Mouse (Mus musculus) brain, embryonic 14.5 days (tissue): ENCODE data around the gene Zc4h2. TPM values are rescaled to one million over a fixed set of nuclear protein-coding genes. Genes with fewer than 3 reads are reported as not detected.

ENCODE experiments used
- DNase-seq: peaks from one replicate; pipeline ENCODE4 v3.0.0-alpha.2; 2011; ENCODE audit warnings: low read depth
- CTCF ChIP-seq: fragments of 200-500 bp; IDR thresholded peaks from 2 replicates; pipeline ENCODE4 v1.5.1; 2012; ENCODE audit warnings: inconsistent platforms, mild to moderate bottlenecking, moderate library complexity, borderline replicate concordance; ENCODE audit not compliant: insufficient read depth, insufficient read length; ENCODE audit errors: extremely low read depth
- POLR2A ChIP-seq: fragments of 200-500 bp; IDR thresholded peaks from 2 replicates; pipeline ENCODE4 v1.6.1; 2012; ENCODE audit warnings: mild to moderate bottlenecking, inconsistent platforms, borderline replicate concordance; ENCODE audit not compliant: poor library complexity, insufficient read depth, insufficient read length, severe bottlenecking; ENCODE audit errors: extremely low read depth
- polyA plus RNA-seq: library from polyadenylated mRNA; depleted of rRNA; stranded (reverse); fragments of >200 nt; gene quantifications from 2 replicates; pipeline ENCODE4 v1.2.3, GENCODE M21; 2012; rRNA removed

The Zc4h2 gene
- 58.8 and 64.9 TPM in 2 replicates for polyA plus RNA-seq

DNA sequence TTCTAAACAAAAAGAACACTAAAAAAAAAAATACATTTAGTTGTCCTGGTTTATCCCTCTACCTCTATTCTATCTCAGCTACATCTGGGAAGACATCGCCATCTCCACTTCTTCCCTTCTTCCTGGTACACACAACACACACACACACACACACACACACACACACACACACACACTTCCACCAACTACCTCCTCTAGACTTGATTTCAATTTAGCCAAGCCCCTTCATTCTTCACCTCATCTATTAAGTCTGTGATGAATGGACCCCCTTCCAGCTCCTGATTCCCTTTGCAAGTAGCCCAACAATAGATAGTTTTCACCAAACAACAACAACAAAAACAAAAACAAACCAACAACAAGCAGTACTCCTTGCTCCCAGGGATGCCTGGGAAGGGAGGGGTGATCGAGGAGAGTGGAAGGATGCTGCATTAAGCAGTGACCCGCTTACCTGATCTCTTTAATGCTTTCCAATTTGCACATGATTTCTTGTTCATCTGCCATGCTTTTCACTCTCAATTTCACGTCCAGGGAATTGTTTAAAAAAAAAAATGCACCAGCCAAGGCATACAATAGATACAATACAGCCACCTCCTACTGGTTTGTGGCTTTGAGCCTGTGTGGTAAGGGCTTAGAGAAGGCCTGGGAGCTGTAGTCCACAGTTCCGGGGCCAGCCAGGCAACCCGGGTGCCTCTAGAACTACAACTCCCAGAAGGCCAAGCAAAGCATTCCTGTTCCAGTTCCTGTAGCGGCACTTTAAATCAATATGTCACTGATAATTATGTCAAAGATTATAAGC is at the start of gene Zc4h2:
TSS of gene Zc4h2 (minus strand) at position 706 of the 796 bp plus-strand sequence.
- DNase-seq, result peak; percentile 96
- TF ChIP-seq CTCF, result no peak
- TF ChIP-seq POLR2A, result peak; percentile 21; the same call in 1 of the 2 replicates

DNA sequence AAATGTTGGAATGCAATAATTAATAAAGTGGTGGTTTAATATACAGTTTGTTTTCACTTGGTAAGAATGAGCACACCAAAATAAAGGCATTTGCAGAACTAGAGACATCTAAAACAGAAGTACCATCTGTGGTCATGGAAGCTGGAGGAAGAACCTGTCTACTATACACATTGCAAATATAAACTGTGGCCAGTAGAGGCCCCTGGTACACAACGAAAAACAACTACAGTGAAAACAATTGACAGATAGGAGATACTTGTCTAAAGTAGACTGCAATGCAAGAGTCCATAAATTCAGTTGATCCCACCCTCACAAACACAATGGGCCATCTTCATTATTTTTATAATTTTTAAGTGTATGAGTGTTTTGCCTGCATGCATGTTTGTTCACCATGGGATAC is 28.8 kb upstream of the Zc4h2 start:
- peak; percentile 39 for DNase-seq
- TF ChIP-seq POLR2A (no peak), CTCF (no peak)

DNA sequence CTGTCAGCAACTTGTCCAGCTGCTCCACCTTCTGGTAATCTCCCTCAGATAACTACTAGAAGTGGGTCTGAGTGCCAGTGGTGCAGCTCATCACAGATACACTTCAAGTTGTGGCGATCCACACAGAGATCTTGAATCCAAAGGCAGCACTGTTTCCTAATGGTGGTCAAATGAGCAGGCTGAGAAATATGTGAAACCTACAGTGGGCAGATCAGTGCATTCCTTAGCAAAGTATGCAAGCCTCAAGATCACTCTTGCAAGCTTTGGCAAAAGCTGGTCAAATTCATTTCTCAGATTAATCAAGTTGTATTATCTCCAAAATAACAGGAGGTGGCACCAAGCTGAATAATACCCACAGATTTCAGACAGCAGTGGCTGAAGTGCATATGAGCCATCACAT is 23.9 kb upstream of the Zc4h2 start:
- TF ChIP-seq POLR2A (no peak), CTCF (no peak)
- no peak for DNase-seq

DNA sequence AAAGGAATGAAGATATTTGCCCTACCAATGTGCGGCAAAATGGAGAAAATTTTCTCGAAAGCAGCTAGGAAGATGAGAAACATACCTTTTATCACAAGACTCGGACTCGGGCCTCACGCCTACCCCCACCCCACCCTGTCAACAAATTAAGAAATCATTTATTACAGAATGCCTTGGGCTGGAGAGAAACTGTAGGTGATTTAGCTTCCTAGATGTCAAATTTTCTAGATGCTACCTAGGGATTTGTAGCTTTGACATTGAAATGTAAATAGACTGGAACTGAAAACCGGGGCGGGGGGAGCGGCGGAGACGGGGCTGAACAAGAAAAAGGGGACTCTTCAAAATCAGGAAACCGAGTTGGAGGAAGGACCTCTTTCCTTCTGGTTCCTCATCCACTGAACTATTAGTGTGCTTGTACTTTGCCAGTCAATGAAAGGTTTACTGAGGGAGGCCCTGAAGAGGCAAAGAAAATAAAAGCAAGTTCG is 333 bp upstream of the Zc4h2 start:
- TF ChIP-seq POLR2A (no peak), CTCF (no peak)

DNA sequence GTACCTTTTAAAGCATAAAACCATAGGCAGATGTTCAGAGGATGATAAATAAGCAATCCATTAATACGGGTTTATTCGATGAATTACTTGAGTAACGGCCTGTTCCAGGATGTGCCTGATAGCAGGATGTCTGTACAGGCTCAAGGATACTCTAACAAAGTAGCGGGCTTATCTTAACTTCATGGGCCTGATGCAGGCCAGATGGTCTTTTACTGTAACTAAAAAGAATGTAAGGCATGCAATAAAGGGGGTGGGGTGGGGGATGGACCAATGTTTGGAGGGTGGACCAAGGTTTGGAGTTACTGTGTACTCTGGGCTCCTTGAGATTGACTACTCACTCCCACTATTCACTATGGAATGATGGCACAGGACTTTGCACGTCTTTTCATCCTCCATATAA is 57.7 kb downstream of the Zc4h2 start:
- TF ChIP-seq CTCF (no peak), POLR2A (no peak)

More for the DNA sequence above, 333 bp upstream of the Zc4h2 start:
- DNase-seq, result peak; percentile 46

More for the DNA sequence above, 57.7 kb downstream of the Zc4h2 start:
- no peak for DNase-seq

Other genes starting within 250 kb of the Zc4h2 start
- gene Amer1, start 213.6 kb downstream of the Zc4h2 start, polyA plus RNA-seq, result 8.0 and 11.4 TPM in 2 replicates
- 0.32 and 0.33 TPM in 2 replicates for gene Asb12, start 100.5 kb downstream of the Zc4h2 start, polyA plus RNA-seq
- not detected in 2 replicates for gene Pfn5, start 100.4 kb downstream of the Zc4h2 start, polyA plus RNA-seq
- 2.0 and 2.9 TPM in 2 replicates for gene Zc3h12b, start 53.2 kb upstream of the Zc4h2 start, polyA plus RNA-seq